Mouse (Mus musculus) testis, adult 2 months (tissue): ENCODE data around the gene Klhl10.

Source experiments
- CTCF ChIP-seq: fragments of 200-500 bp; IDR thresholded peaks from 2 replicates; pipeline ENCODE4 v1.5.1; 2012; ENCODE audit warnings: low read depth, mild to moderate bottlenecking, inconsistent platforms, low read length, moderate library complexity; ENCODE audit not compliant: control insufficient read depth, insufficient read depth, insufficient replicate concordance
- POLR2A ChIP-seq: fragments of 200-500 bp; IDR thresholded peaks from 2 replicates; pipeline ENCODE4 v1.6.1; 2012; ENCODE audit warnings: low read depth, mild to moderate bottlenecking, inconsistent platforms, low read length, moderate library complexity; ENCODE audit not compliant: control insufficient read depth

- TF ChIP-seq CTCF (no peak), POLR2A (no peak)
Measured at GRCm38 (mm10) chr11:100432002-100432401, 9.7 kb upstream of the Klhl10 start.
